1 mouse cellular context compared by ENCODE assay signal in genomic region chr1:91514916-91515315, GRCm38 (mm10).
A peak's percentile ranks its signal among the peaks of the same experiment; 100 is the strongest.
TF ChIP-seq lines count a peak whose summit lies in the region.

No protein-coding gene starts in this region.

TF ChIP-seq in MEL, 35 proteins besides CTCF, POLR2A, EP300 and RAD21:
- TF ChIP-seq SMC3 (IDR thresholded peaks at IDR 0.05; ENCODE audit: low read depth, low read length) (peak; percentile 16; the same call in 1 of the 2 replicates), JUND (IDR thresholded peaks at IDR 0.05; ENCODE audit: low read depth, low read length) (no peak)
